Mouse (Mus musculus): ENCODE results near the gene Grik4.

Grik4 gene

GRCm38 (mm10) chr9:42490589-42491382, 453.5 kb downstream of the Grik4 start:
- CTCF ChIA-PET, result no interaction called here

GRCm38 (mm10) chr9:42488071-42488470, 456.2 kb downstream of the Grik4 start:
- CTCF ChIA-PET, result no interaction called here

- CTCF ChIA-PET, result interaction anchor here (0.6 kb wide), 1 partner anchor 56 kb away, joined by 3 read pairs; no protein-coding TSS in a partner anchor
Measured at GRCm38 (mm10) chr9:42486913-42487312, 457.4 kb downstream of the Grik4 start.

- CTCF ChIA-PET, result no interaction called here
Measured at GRCm38 (mm10) chr9:42484667-42485066, 459.6 kb downstream of the Grik4 start.

- CTCF ChIA-PET, result no interaction called here
Measured at GRCm38 (mm10) chr9:42482944-42483343, 461.3 kb downstream of the Grik4 start.

GRCm38 (mm10) chr9:42476166-42476565, 468.1 kb downstream of the Grik4 start:
- CTCF ChIA-PET, result no interaction called here

- CTCF ChIA-PET, result no interaction called here
Measured at GRCm38 (mm10) chr9:42474244-42474643, 470.0 kb downstream of the Grik4 start.

GRCm38 (mm10) chr9:42471921-42472747, 472.2 kb downstream of the Grik4 start:
- CTCF ChIA-PET, result no interaction called here

- CTCF ChIA-PET, result no interaction called here
Measured at GRCm38 (mm10) chr9:42471214-42471613, 473.1 kb downstream of the Grik4 start.

- CTCF ChIA-PET, result no interaction called here
Measured at GRCm38 (mm10) chr9:42469323-42469722, 475.0 kb downstream of the Grik4 start.

GRCm38 (mm10) chr9:42468360-42468759, 475.9 kb downstream of the Grik4 start:
- CTCF ChIA-PET, result no interaction called here

Measured in spleen, embryonic (tissue).